ENCODE assay signal across 13 mouse cellular contexts in the genomic region with DNA sequence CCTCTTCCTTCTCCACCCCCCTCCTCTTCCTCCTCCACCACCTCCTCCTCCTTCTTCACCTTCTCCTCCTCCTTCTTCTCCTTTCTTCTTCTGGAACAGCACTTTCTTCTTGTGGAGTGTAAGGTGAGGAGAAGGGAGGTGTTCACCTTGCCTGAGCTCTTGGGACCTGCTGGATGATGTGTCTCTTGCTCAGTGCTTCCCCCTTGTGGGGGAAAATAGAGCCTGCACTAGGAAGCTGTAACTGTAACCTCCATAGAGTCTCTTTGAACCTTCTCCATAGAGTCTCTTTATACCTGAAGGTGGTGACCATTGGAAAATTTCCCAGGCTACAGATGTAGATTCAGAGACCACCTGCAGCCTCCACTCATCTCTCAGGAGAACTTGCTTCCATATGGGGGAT. TPM values are rescaled to one million over a fixed set of nuclear protein-coding genes. Genes with fewer than 3 reads are reported as not detected.
DNase-seq lines count a peak whose midpoint lies in the region; ATAC-seq and TF ChIP-seq lines count a peak whose summit lies in the region.
"Had no signal": no experiment of that assay in that cellular context is flagged by ENCODE, and none has a peak within 500 bp of the region (broad histone marks: within the 10 kb centered on the region; RNA-seq: fewer than 3 reads in every experiment).

No protein-coding gene starts in this region.

- ATAC-seq in lung, embryonic 14.5 days (ENCODE audit: insufficient read depth) = no peak
- ATAC-seq in forebrain, embryonic 15.5 days (replicated peaks) = no peak
- ATAC-seq: forebrain, embryonic 13.5 days had no signal

- H3K4me2 ChIP-seq in lung, embryonic 14.5 days = no peak overlapping the region
- H3K4me2 ChIP-seq in forebrain, embryonic 15.5 days (replicated peaks) = no peak overlapping the region
- H3K4me2 ChIP-seq: forebrain, embryonic 13.5 days had no signal

- TF ChIP-seq CTCF in gastrocnemius, adult 2 months (IDR thresholded peaks at IDR 0.05) = peak; percentile 36; the same call in 1 of the 2 replicates
- TF ChIP-seq CTCF in lung, embryonic 14.5 days (IDR thresholded peaks at IDR 0.05; ENCODE audit: low read depth) = peak; percentile 54
- peak; percentile 87 for TF ChIP-seq CTCF in E14TG2a.4 (conservative IDR thresholded peaks at IDR 0.05; ENCODE audit: low read length)

- H3K27me3 ChIP-seq in lung, embryonic 14.5 days (ENCODE audit: insufficient read depth, low read length) = no peaks in the 10 kb centered on the region
- 0 out of 2 replicates have a peak, but pooled peaks cover 4% of the 10 kb centered on the region for H3K27me3 ChIP-seq in E14TG2a.4 (ENCODE audit: insufficient read depth, low read length)
- H3K27me3 ChIP-seq in forebrain, embryonic 15.5 days = no peaks in the 10 kb centered on the region
- H3K27me3 ChIP-seq: forebrain, embryonic 13.5 days had no signal

- no peak overlapping the region for H3K4me3 ChIP-seq in gastrocnemius, adult 2 months
- H3K4me3 ChIP-seq in lung, embryonic 14.5 days (ENCODE audit: low read depth, low read length) = no peak overlapping the region
- H3K4me3 ChIP-seq in E14TG2a.4 (replicated peaks; ENCODE audit: low read length) = no peak overlapping the region
- H3K4me3 ChIP-seq in forebrain, embryonic 15.5 days = no peak overlapping the region
- H3K4me3 ChIP-seq: forebrain, embryonic 13.5 days had no signal

- H3K9ac ChIP-seq in lung, embryonic 14.5 days = no peak overlapping the region
- no peak overlapping the region for H3K9ac ChIP-seq in forebrain, embryonic 15.5 days (replicated peaks)
- H3K9ac ChIP-seq: forebrain, embryonic 13.5 days had no signal

- no peaks in the 10 kb centered on the region for H3K4me1 ChIP-seq in lung, embryonic 14.5 days (ENCODE audit: insufficient read depth)
- H3K4me1 ChIP-seq in E14TG2a.4 (replicated peaks; ENCODE audit: low read depth, low read length) = no peaks in the 10 kb centered on the region
- H3K4me1 ChIP-seq in forebrain, embryonic 15.5 days = no peaks in the 10 kb centered on the region
- H3K4me1 ChIP-seq: forebrain, embryonic 13.5 days had no signal

- no peaks in the 10 kb centered on the region; the same call in 1 of the 2 replicates for H3K9me3 ChIP-seq in lung, embryonic 14.5 days (ENCODE audit: low read depth, low read length)
- no peaks in the 10 kb centered on the region for H3K9me3 ChIP-seq in E14TG2a.4 (ENCODE audit: low read length)
- no peaks in the 10 kb centered on the region for H3K9me3 ChIP-seq in forebrain, embryonic 15.5 days

- H3K36me3 ChIP-seq in lung, embryonic 14.5 days (ENCODE audit: insufficient read depth) = no peaks in the 10 kb centered on the region
- H3K36me3 ChIP-seq in E14TG2a.4 (ENCODE audit: insufficient read depth, low read length) = no peaks in the 10 kb centered on the region
- H3K36me3 ChIP-seq in forebrain, embryonic 15.5 days = no peaks in the 10 kb centered on the region

- intact Hi-C loops in gastrocnemius, adult 2 months (cut with DNase I) = no loop called here

- no peak overlapping the region for H3K27ac ChIP-seq in gastrocnemius, adult 2 months
- H3K27ac ChIP-seq in lung, embryonic 14.5 days (ENCODE audit: low read depth) = no peak overlapping the region
- no peak overlapping the region for H3K27ac ChIP-seq in forebrain, embryonic 15.5 days (replicated peaks)
- H3K27ac ChIP-seq: forebrain, embryonic 13.5 days had no signal

- no peak for DNase-seq in gastrocnemius, adult 2 months
- DNase-seq in gastrocnemius, postnatal 10 days = no peak
- peak; percentile 18 for DNase-seq in lung, embryonic 14.5 days
- no peak for DNase-seq in lung, postnatal 25 days (ENCODE audit: low spot score)
- peak; percentile 5 for DNase-seq in c-Kit-positive CD71-positive TER-119-negative erythroid progenitor cells, embryonic 14.5 days (ENCODE audit: low read depth)
- no peak for DNase-seq in layer of hippocampus, adult 9-11 months
- DNase-seq: adrenal gland, postnatal 36 days; heart, postnatal 36 days had no signal

RNA-seq across cellular contexts. Expression of a gene that starts 59.5 kb away (rescaled TPM):
- total RNA-seq in gastrocnemius, adult 2 months (2021) = not detected
- not detected for total RNA-seq in gastrocnemius, postnatal 10 days (2021)
- polyA plus RNA-seq in lung, embryonic 14.5 days (2014; fragmentation: Nextera tagmentation; extraction: Ambion mirVana) = not detected in 2 replicates
- polyA plus RNA-seq in forebrain, embryonic 15.5 days (2015; fragmentation: Nextera tagmentation; extraction: Ambion mirVana) = not detected in 2 replicates
- total RNA-seq: adrenal gland, postnatal 36 days; gastrocnemius, postnatal 4 days; heart, postnatal 36 days; left cerebral cortex, postnatal 10 days had no signal
- polyA plus RNA-seq: forebrain, embryonic 13.5 days had no signal

Comparison
In these comparisons a context has a peak if more than half of its experiments do, and no peak if none do; other contexts are left out.
1. DNase-seq: peak in lung, embryonic 14.5 days (single experiment) and c-Kit-positive CD71-positive TER-119-negative erythroid progenitor cells, embryonic 14.5 days (single experiment); none in gastrocnemius, adult 2 months (single experiment), gastrocnemius, postnatal 10 days (single experiment), lung, postnatal 25 days (single experiment) and layer of hippocampus, adult 9-11 months (single experiment).
2. CTCF ChIP-seq: peak in every context shown above with its lines; median percentile 87 in E14TG2a.4; 54 in lung, embryonic 14.5 days; 36 in gastrocnemius, adult 2 months.